Comparison of ENCODE assay signal across 9 mouse cellular contexts in the genomic region with DNA sequence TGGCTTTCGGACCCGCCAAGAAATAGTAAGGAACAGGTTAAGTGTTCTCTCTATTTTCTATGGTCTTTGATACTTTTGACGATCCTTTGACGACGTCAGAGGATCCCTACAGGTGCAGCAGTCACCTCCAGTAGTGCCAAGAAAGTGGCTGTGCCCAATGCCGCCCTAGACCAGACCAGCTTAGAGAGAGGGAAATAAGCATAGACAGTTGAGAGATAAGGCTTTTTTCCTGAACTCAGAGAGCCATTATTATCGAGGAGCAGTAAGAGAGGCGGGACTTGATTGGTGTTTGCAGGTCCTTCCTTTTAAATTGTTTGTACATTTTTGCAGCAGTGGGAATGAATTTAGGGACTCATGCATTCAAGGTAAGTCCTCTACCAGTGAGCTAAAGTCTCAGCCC. TPM values are rescaled to one million over a fixed set of nuclear protein-coding genes. Genes with fewer than 3 reads are reported as not detected.
DNase-seq lines count a peak whose midpoint lies in the region; ATAC-seq and TF ChIP-seq lines count a peak whose summit lies in the region.
"Had no signal": no experiment of that assay in that cellular context is flagged by ENCODE, and none has a peak within 500 bp of the region (broad histone marks: within the 10 kb centered on the region; RNA-seq: fewer than 3 reads in every experiment).

No protein-coding gene starts in this region.

- no peaks in the 10 kb centered on the region for H3K36me3 ChIP-seq in forebrain, embryonic 14.5 days (ENCODE audit: control insufficient read depth, insufficient read depth, low read length)
- no peaks in the 10 kb centered on the region for H3K36me3 ChIP-seq in forebrain, embryonic 11.5 days (ENCODE audit: control insufficient read depth, insufficient read depth, low read length)
- no peaks in the 10 kb centered on the region for H3K36me3 ChIP-seq in spleen, adult 2 months (ENCODE audit: control insufficient read depth, insufficient read depth, low read length)
- H3K36me3 ChIP-seq in limb, embryonic 14.5 days (ENCODE audit: control insufficient read depth, insufficient read depth, low read length) = no peaks in the 10 kb centered on the region
- H3K36me3 ChIP-seq in stomach, embryonic 15.5 days = no peaks in the 10 kb centered on the region

- no peak overlapping the region for H3K27ac ChIP-seq in forebrain, embryonic 14.5 days (ENCODE audit: low read depth, low read length)
- no peak overlapping the region for H3K27ac ChIP-seq in forebrain, embryonic 11.5 days (ENCODE audit: low read depth, low read length)
- H3K27ac ChIP-seq in spleen, adult 2 months (ENCODE audit: insufficient read depth, low read length) = no peak overlapping the region
- no peak overlapping the region for H3K27ac ChIP-seq in limb, embryonic 14.5 days (replicated peaks; ENCODE audit: low read depth, low read length)
- no peak overlapping the region for H3K27ac ChIP-seq in stomach, embryonic 15.5 days

- DNase-seq in forebrain, embryonic 14.5 days (ENCODE audit: low spot score) = no peak
- no peak for DNase-seq in forebrain, embryonic 11.5 days (ENCODE audit: low spot score)
- DNase-seq in spleen, adult 2 months (ENCODE audit: low read depth in 1 of 2, low spot score in 2 of 2) = no peak
- DNase-seq in spleen, postnatal 10 days (ENCODE audit: low spot score in 2 of 2) = no peak
- no peak for DNase-seq in limb, embryonic 14.5 days (ENCODE audit: low spot score)
- no peak for DNase-seq in gastrocnemius, postnatal 10 days
- DNase-seq in left cerebral cortex, postnatal 25 days (ENCODE audit: low spot score in 2 of 2) = no peak
- DNase-seq: heart, adult 11 months had no signal

- TF ChIP-seq CTCF in spleen, adult 2 months (IDR thresholded peaks at IDR 0.05; ENCODE audit: extremely low read depth, insufficient read depth, insufficient read length, insufficient replicate concordance) = no peak

- peak overlapping the region; percentile 61 for H3K4me2 ChIP-seq in forebrain, embryonic 14.5 days (ENCODE audit: low read length)
- H3K4me2 ChIP-seq in forebrain, embryonic 11.5 days (ENCODE audit: low read depth, low read length, severe bottlenecking) = no peak overlapping the region; the same call in 1 of the 2 replicates
- H3K4me2 ChIP-seq in limb, embryonic 14.5 days (replicated peaks; ENCODE audit: low read depth, low read length, severe bottlenecking) = peak overlapping the region; percentile 67
- peak overlapping the region; percentile 68 for H3K4me2 ChIP-seq in stomach, embryonic 15.5 days

- no peaks in the 10 kb centered on the region for H3K9me3 ChIP-seq in forebrain, embryonic 14.5 days (replicated peaks; ENCODE audit: control insufficient read depth, low read length)
- H3K9me3 ChIP-seq in forebrain, embryonic 11.5 days (ENCODE audit: control insufficient read depth, low read length) = no peaks in the 10 kb centered on the region
- H3K9me3 ChIP-seq in limb, embryonic 14.5 days (ENCODE audit: control insufficient read depth, low read length) = no peaks in the 10 kb centered on the region
- no peaks in the 10 kb centered on the region for H3K9me3 ChIP-seq in stomach, embryonic 15.5 days

- no peak overlapping the region for H3K4me3 ChIP-seq in forebrain, embryonic 14.5 days (ENCODE audit: low read depth, low read length)
- H3K4me3 ChIP-seq in forebrain, embryonic 11.5 days (ENCODE audit: low read depth, low read length) = no peak overlapping the region
- peak overlapping the region; percentile 48; the same call in 1 of the 2 replicates for H3K4me3 ChIP-seq in spleen, adult 2 months (ENCODE audit: extremely low read depth, insufficient read depth, insufficient read length)
- peak overlapping the region; percentile 95; the same call in 1 of the 2 replicates for H3K4me3 ChIP-seq in limb, embryonic 14.5 days (replicated peaks; ENCODE audit: low read length)
- peak overlapping the region; percentile 50 for H3K4me3 ChIP-seq in stomach, embryonic 15.5 days (replicated peaks)

- H3K4me1 ChIP-seq in forebrain, embryonic 14.5 days (ENCODE audit: control insufficient read depth, insufficient read depth, low read length) = peaks cover 17% of the 10 kb centered on the region
- no peaks in the 10 kb centered on the region for H3K4me1 ChIP-seq in forebrain, embryonic 11.5 days (replicated peaks; ENCODE audit: control insufficient read depth, insufficient read depth, low read length)
- peaks cover 4% of the 10 kb centered on the region for H3K4me1 ChIP-seq in spleen, adult 2 months (ENCODE audit: control insufficient read depth, insufficient read depth, insufficient read length)
- peaks cover 7% of the 10 kb centered on the region for H3K4me1 ChIP-seq in limb, embryonic 14.5 days (ENCODE audit: control insufficient read depth, insufficient read depth, low read length)
- H3K4me1 ChIP-seq in stomach, embryonic 15.5 days = no peaks in the 10 kb centered on the region

- no peak for ATAC-seq in forebrain, embryonic 14.5 days
- no peak for ATAC-seq in forebrain, embryonic 11.5 days (replicated peaks; ENCODE audit: low FRiP score)
- no peak for ATAC-seq in limb, embryonic 14.5 days (ENCODE audit: low FRiP score, low read depth)
- ATAC-seq in stomach, embryonic 15.5 days (ENCODE audit: insufficient read depth, low FRiP score, low read depth) = no peak

- 0 out of 2 replicates have a peak overlapping the region, but pooled peaks have one; percentile 38 for H3K9ac ChIP-seq in forebrain, embryonic 14.5 days (ENCODE audit: low read length)
- no peak overlapping the region for H3K9ac ChIP-seq in forebrain, embryonic 11.5 days (ENCODE audit: low read length)
- H3K9ac ChIP-seq in limb, embryonic 14.5 days (ENCODE audit: low read depth, low read length, severe bottlenecking) = no peak overlapping the region
- H3K9ac ChIP-seq in stomach, embryonic 15.5 days = no peak overlapping the region

- WGBS in forebrain, embryonic 14.5 days = 54% methylated on average over 8 of the region's 8 CpGs
- 54% methylated on average over 8 of the region's 8 CpGs for WGBS in forebrain, embryonic 11.5 days
- 41% methylated on average over 8 of the region's 8 CpGs for WGBS in spleen, adult 2 months
- whole genome bisulfite sequencing in limb, embryonic 14.5 days = 49% methylated on average over 8 of the region's 8 CpGs
- 47% methylated on average over 8 of the region's 8 CpGs for WGBS in stomach, embryonic 15.5 days

- no peak for TF ChIP-seq POLR2A in spleen, adult 2 months (IDR thresholded peaks at IDR 0.05; ENCODE audit: low read depth, low read length)
- no peak for TF ChIP-seq POLR2A in limb, embryonic 14.5 days (IDR thresholded peaks at IDR 0.05; ENCODE audit: borderline replicate concordance, extremely low read depth, insufficient read depth, insufficient read length)

- intact Hi-C loops in left cerebral cortex, postnatal 25 days (cut with DNase I) = loop anchor here (5.0 kb wide), 1 partner anchor 125 kb away; no protein-coding TSS in a partner anchor

- H3K27me3 ChIP-seq in forebrain, embryonic 14.5 days (replicated peaks; ENCODE audit: control insufficient read depth, insufficient read depth, low read length) = no peaks in the 10 kb centered on the region
- no peaks in the 10 kb centered on the region for H3K27me3 ChIP-seq in forebrain, embryonic 11.5 days (ENCODE audit: control insufficient read depth, insufficient read depth, low read length)
- H3K27me3 ChIP-seq in spleen, adult 2 months (ENCODE audit: control insufficient read depth, insufficient read depth, low read length) = no peaks in the 10 kb centered on the region
- no peaks in the 10 kb centered on the region for H3K27me3 ChIP-seq in limb, embryonic 14.5 days (ENCODE audit: control insufficient read depth, insufficient read depth, low read length)
- no peaks in the 10 kb centered on the region for H3K27me3 ChIP-seq in stomach, embryonic 15.5 days (replicated peaks)

RNA-seq across cellular contexts. Expression of a gene that starts 1.3 kb away (rescaled TPM):
- polyA plus RNA-seq in forebrain, embryonic 14.5 days (2014; fragmentation: Nextera tagmentation; extraction: Ambion mirVana) = 32.4 and 35.6 TPM in 2 replicates
- polyA plus RNA-seq in forebrain, embryonic 11.5 days (2014; fragmentation: Nextera tagmentation; extraction: Ambion mirVana) = 48.0 and 49.6 TPM in 2 replicates
- 72.3 and 96.7 TPM in 2 replicates for polyA plus RNA-seq in spleen, adult 2 months (2012; rRNA removed)
- 26.1 and 26.4 TPM in 2 replicates for polyA plus RNA-seq in limb, embryonic 14.5 days (2012; rRNA removed)
- polyA plus RNA-seq in limb, embryonic 14.5 days (2014; fragmentation: Nextera tagmentation; extraction: Ambion mirVana) = 26.7 TPM in 2 replicates
- 33.4 TPM in 2 replicates for polyA plus RNA-seq in stomach, embryonic 15.5 days (2015; fragmentation: Nextera tagmentation; extraction: Ambion mirVana)
- total RNA-seq in gastrocnemius, postnatal 10 days (2021) = 10 to 100 TPM; 23.8 to 36.4 TPM
- total RNA-seq in left cerebral cortex, postnatal 25 days (2021) = 10 to 100 TPM; 45.8 to 56.7 TPM

RNA-seq across cellular contexts. Expression of a gene that starts 34.9 kb away (rescaled TPM):
- polyA plus RNA-seq in forebrain, embryonic 14.5 days (2014; fragmentation: Nextera tagmentation; extraction: Ambion mirVana) = 196 and 211 TPM in 2 replicates
- polyA plus RNA-seq in forebrain, embryonic 11.5 days (2014; fragmentation: Nextera tagmentation; extraction: Ambion mirVana) = 143 and 144 TPM in 2 replicates
- polyA plus RNA-seq in spleen, adult 2 months (2012; rRNA removed) = 29.1 and 34.2 TPM in 2 replicates
- 147 and 171 TPM in 2 replicates for polyA plus RNA-seq in limb, embryonic 14.5 days (2012; rRNA removed)
- polyA plus RNA-seq in limb, embryonic 14.5 days (2014; fragmentation: Nextera tagmentation; extraction: Ambion mirVana) = 137 and 144 TPM in 2 replicates
- 249 and 252 TPM in 2 replicates for polyA plus RNA-seq in stomach, embryonic 15.5 days (2015; fragmentation: Nextera tagmentation; extraction: Ambion mirVana)
- 100 to 1,000 TPM; 176 to 185 TPM for total RNA-seq in gastrocnemius, postnatal 10 days (2021)
- total RNA-seq in left cerebral cortex, postnatal 25 days (2021) = 100 to 1,000 TPM; 475 TPM

Comparison
In these comparisons a context has a peak if more than half of its experiments do, and no peak if none do; other contexts are left out.
1. H3K4me3 ChIP-seq: peak in spleen, adult 2 months (single experiment), limb, embryonic 14.5 days (single experiment) and stomach, embryonic 15.5 days (single experiment); none in forebrain, embryonic 14.5 days (single experiment) and forebrain, embryonic 11.5 days (single experiment).